Mouse (Mus musculus): ENCODE data around the gene Sipa1l3. TPM values are rescaled to one million over a fixed set of nuclear protein-coding genes. Genes with fewer than 3 reads are reported as not detected.

Gene Sipa1l3
- polyA plus RNA-seq, 1 experiment = 93.0 TPM

GRCm38 (mm10) chr7:29480183-29480582, 38.3 kb downstream of the Sipa1l3 start:
- Histone ChIP-seq H3K27ac (ENCODE audit: control insufficient read depth, insufficient read depth, low read length) (no peak overlapping the region), H3K27me3 (ENCODE audit: control insufficient read depth, insufficient read depth, low read length) (no peaks in the 10 kb centered on the region), H3K36me3 (ENCODE audit: control insufficient read depth, insufficient read depth, low read length) (no peaks in the 10 kb centered on the region), H3K4me1 (replicated peaks; ENCODE audit: control insufficient read depth, insufficient read depth, low read length) (peaks cover 8% of the 10 kb centered on the region), H3K4me3 (ENCODE audit: control insufficient read depth, insufficient read depth, low read length) (no peak overlapping the region)
- 81% methylated on average over 4 of the region's 4 CpGs for WGBS
- no peak for DNase-seq
- TF ChIP-seq CTCF (IDR thresholded peaks at IDR 0.05; ENCODE audit: borderline replicate concordance, control insufficient read depth, extremely low read depth, insufficient read depth, low read length, poor library complexity) (no peak), POLR2A (IDR thresholded peaks at IDR 0.05; ENCODE audit: control insufficient read depth, extremely low read depth, insufficient read depth, low read length, poor library complexity) (no peak)

- Histone ChIP-seq H3K4me3 (ENCODE audit: control insufficient read depth, insufficient read depth, low read length) (no peak overlapping the region), H3K27ac (ENCODE audit: control insufficient read depth, insufficient read depth, low read length) (no peak overlapping the region), H3K27me3 (ENCODE audit: control insufficient read depth, insufficient read depth, low read length) (no peaks in the 10 kb centered on the region), H3K36me3 (ENCODE audit: control insufficient read depth, insufficient read depth, low read length) (no peaks in the 10 kb centered on the region), H3K4me1 (replicated peaks; ENCODE audit: control insufficient read depth, insufficient read depth, low read length) (peaks cover 20% of the 10 kb centered on the region)
- WGBS = 92% methylated on average over 7 of the region's 7 CpGs
- no peak for DNase-seq
- no peak for TF ChIP-seq CTCF (IDR thresholded peaks at IDR 0.05; ENCODE audit: borderline replicate concordance, control insufficient read depth, extremely low read depth, insufficient read depth, low read length, poor library complexity)
- no peak for TF ChIP-seq POLR2A (IDR thresholded peaks at IDR 0.05; ENCODE audit: control insufficient read depth, extremely low read depth, insufficient read depth, low read length, poor library complexity)
These were observed 43.4 kb downstream of the Sipa1l3 start for GRCm38 (mm10) chr7:29475005-29475404.

GRCm38 (mm10) chr7:29471309-29471708, 47.1 kb downstream of the Sipa1l3 start:
- DNase-seq = peak; percentile 51
- TF ChIP-seq POLR2A (IDR thresholded peaks at IDR 0.05; ENCODE audit: control insufficient read depth, extremely low read depth, insufficient read depth, low read length, poor library complexity) = no peak
- Histone ChIP-seq H3K27me3 (ENCODE audit: control insufficient read depth, insufficient read depth, low read length) (no peaks in the 10 kb centered on the region), H3K27ac (ENCODE audit: control insufficient read depth, insufficient read depth, low read length) (no peak overlapping the region), H3K4me3 (ENCODE audit: control insufficient read depth, insufficient read depth, low read length) (no peak overlapping the region), H3K4me1 (replicated peaks; ENCODE audit: control insufficient read depth, insufficient read depth, low read length) (peaks cover 19% of the 10 kb centered on the region), H3K36me3 (ENCODE audit: control insufficient read depth, insufficient read depth, low read length) (no peaks in the 10 kb centered on the region)
- WGBS = 11% methylated on average over 7 of the region's 7 CpGs

GRCm38 (mm10) chr7:29469602-29470344, 48.7 kb downstream of the Sipa1l3 start:
- 86% methylated on average over 7 of the region's 7 CpGs for WGBS
- peaks cover 19% of the 10 kb centered on the region for H3K4me1 ChIP-seq (replicated peaks; ENCODE audit: control insufficient read depth, insufficient read depth, low read length)
- H3K27me3 ChIP-seq (ENCODE audit: control insufficient read depth, insufficient read depth, low read length) = no peaks in the 10 kb centered on the region
- H3K27ac ChIP-seq (ENCODE audit: control insufficient read depth, insufficient read depth, low read length) = no peak overlapping the region
- TF ChIP-seq POLR2A (IDR thresholded peaks at IDR 0.05; ENCODE audit: control insufficient read depth, extremely low read depth, insufficient read depth, low read length, poor library complexity) (no peak), CTCF (IDR thresholded peaks at IDR 0.05; ENCODE audit: borderline replicate concordance, control insufficient read depth, extremely low read depth, insufficient read depth, low read length, poor library complexity) (no peak)
- no peaks in the 10 kb centered on the region for H3K36me3 ChIP-seq (ENCODE audit: control insufficient read depth, insufficient read depth, low read length)
- no peak overlapping the region for H3K4me3 ChIP-seq (ENCODE audit: control insufficient read depth, insufficient read depth, low read length)
- DNase-seq = no peak

GRCm38 (mm10) chr7:29468593-29468992, 49.8 kb downstream of the Sipa1l3 start:
- H3K36me3 ChIP-seq (ENCODE audit: control insufficient read depth, insufficient read depth, low read length) = no peaks in the 10 kb centered on the region
- WGBS = 73% methylated on average over 5 of the region's 5 CpGs
- no peak overlapping the region for H3K27ac ChIP-seq (ENCODE audit: control insufficient read depth, insufficient read depth, low read length)
- no peaks in the 10 kb centered on the region for H3K27me3 ChIP-seq (ENCODE audit: control insufficient read depth, insufficient read depth, low read length)
- DNase-seq = no peak
- H3K4me1 ChIP-seq (replicated peaks; ENCODE audit: control insufficient read depth, insufficient read depth, low read length) = peaks cover 19% of the 10 kb centered on the region
- no peak overlapping the region for H3K4me3 ChIP-seq (ENCODE audit: control insufficient read depth, insufficient read depth, low read length)
- TF ChIP-seq POLR2A (IDR thresholded peaks at IDR 0.05; ENCODE audit: control insufficient read depth, extremely low read depth, insufficient read depth, low read length, poor library complexity) (no peak), CTCF (IDR thresholded peaks at IDR 0.05; ENCODE audit: borderline replicate concordance, control insufficient read depth, extremely low read depth, insufficient read depth, low read length, poor library complexity) (no peak)

GRCm38 (mm10) chr7:29466585-29466984, 51.9 kb downstream of the Sipa1l3 start:
- Histone ChIP-seq H3K4me3 (ENCODE audit: control insufficient read depth, insufficient read depth, low read length) (no peak overlapping the region), H3K36me3 (ENCODE audit: control insufficient read depth, insufficient read depth, low read length) (no peaks in the 10 kb centered on the region), H3K27ac (ENCODE audit: control insufficient read depth, insufficient read depth, low read length) (no peak overlapping the region), H3K27me3 (ENCODE audit: control insufficient read depth, insufficient read depth, low read length) (no peaks in the 10 kb centered on the region), H3K4me1 (replicated peaks; ENCODE audit: control insufficient read depth, insufficient read depth, low read length) (peaks cover 18% of the 10 kb centered on the region)
- no peak for DNase-seq
- WGBS = 95% methylated on average over 10 of the region's 10 CpGs
- TF ChIP-seq POLR2A (IDR thresholded peaks at IDR 0.05; ENCODE audit: control insufficient read depth, extremely low read depth, insufficient read depth, low read length, poor library complexity) (no peak), CTCF (IDR thresholded peaks at IDR 0.05; ENCODE audit: borderline replicate concordance, control insufficient read depth, extremely low read depth, insufficient read depth, low read length, poor library complexity) (no peak)

- no peak for DNase-seq
- H3K36me3 ChIP-seq (ENCODE audit: control insufficient read depth, insufficient read depth, low read length) = no peaks in the 10 kb centered on the region
- H3K27me3 ChIP-seq (ENCODE audit: control insufficient read depth, insufficient read depth, low read length) = no peaks in the 10 kb centered on the region
These were observed 52.7 kb downstream of the Sipa1l3 start for GRCm38 (mm10) chr7:29465736-29466135.

More at GRCm38 (mm10) chr7:29465736-29466135, 52.7 kb downstream of the Sipa1l3 start:
- Histone ChIP-seq H3K4me1 (replicated peaks; ENCODE audit: control insufficient read depth, insufficient read depth, low read length) (peaks cover 15% of the 10 kb centered on the region), H3K4me3 (ENCODE audit: control insufficient read depth, insufficient read depth, low read length) (no peak overlapping the region), H3K27ac (ENCODE audit: control insufficient read depth, insufficient read depth, low read length) (no peak overlapping the region)
- WGBS = 93% methylated on average over 4 of the region's 4 CpGs
- no peak for TF ChIP-seq CTCF (IDR thresholded peaks at IDR 0.05; ENCODE audit: borderline replicate concordance, control insufficient read depth, extremely low read depth, insufficient read depth, low read length, poor library complexity)
- TF ChIP-seq POLR2A (IDR thresholded peaks at IDR 0.05; ENCODE audit: control insufficient read depth, extremely low read depth, insufficient read depth, low read length, poor library complexity) = no peak

Measured in thymus, adult 2 months (tissue).